Mouse (Mus musculus) spleen, embryonic (tissue): ENCODE measurements at regions not wholly inside any gene's neighbourhood (a gene's known extent, or its start where the extent isn't known, plus 50 kb on each side); places are given as distances from the start of the nearest gene placed in this dataset.

Source experiments
- CTCF ChIA-PET: fragments of 350-600 bp; sonication (Branson Sonifier 250); formaldehyde crosslinking; loops from one replicate; lab custom pipeline; 2022; lab: Charles Lee

- CTCF ChIA-PET: interaction anchor here (1.3 kb wide), 1 partner anchor 196 kb away, joined by 3 read pairs; no protein-coding TSS in a partner anchor
Observed at GRCm38 (mm10) chr12:113421716-113422595, 67.4 kb upstream of the Adam6b start.

GRCm38 (mm10) chr12:113422736-113423254 is 66.5 kb upstream of the Adam6b start:
- CTCF ChIA-PET: interaction anchor here (0.6 to 1.3 kb wide), 4 partner anchors 9 to 1801 kb away, joined by 3 to 4 read pairs (median 3); no protein-coding TSS in a partner anchor

DNA sequence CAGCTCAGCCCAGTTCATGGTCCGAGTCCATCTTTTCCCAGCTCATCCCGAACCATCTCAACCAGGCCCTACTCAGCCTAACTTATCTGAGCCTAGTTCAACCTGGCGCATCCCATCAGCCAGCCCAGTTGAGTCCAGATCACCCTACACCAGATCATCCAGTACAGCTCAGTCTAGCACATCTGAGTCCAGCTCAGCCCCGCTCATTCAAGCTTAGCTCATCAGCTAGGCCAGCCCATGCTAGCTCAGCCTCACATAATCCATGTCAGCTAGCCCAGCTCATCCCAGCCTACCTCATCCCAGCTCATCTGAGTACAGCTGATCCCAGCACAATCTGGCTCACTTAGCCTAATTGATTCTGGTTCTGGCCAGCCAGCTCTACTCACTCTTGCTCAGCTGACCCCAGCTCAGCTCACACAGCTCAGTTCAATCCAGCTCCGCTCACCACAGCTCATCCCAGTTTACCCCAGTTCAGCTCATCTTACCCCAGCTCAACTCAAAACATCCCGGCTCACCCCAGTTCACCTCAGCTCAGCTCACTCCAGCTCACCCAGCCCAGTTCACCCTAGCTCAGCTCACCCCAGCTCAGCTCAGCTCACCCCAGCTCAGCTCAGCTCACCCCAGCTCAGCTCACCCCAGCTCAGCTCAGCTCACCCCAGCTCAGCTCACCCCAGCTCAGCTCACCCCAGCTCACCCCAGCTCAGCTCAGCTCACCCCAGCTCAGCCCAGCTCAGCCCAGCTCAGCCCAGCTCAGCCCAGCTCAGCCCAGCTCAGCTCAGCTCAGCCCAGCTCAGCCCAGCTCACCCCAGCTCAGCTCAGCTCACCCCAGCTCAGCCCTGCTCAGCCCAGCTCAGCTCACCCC is 65.3 kb upstream of the Adam6b start:
- CTCF ChIA-PET: interaction anchor here (0.6 to 1.1 kb wide), 5 partner anchors 11 to 240 kb away, joined by 3 to 7 read pairs (median 4); no protein-coding TSS in a partner anchor

DNA sequence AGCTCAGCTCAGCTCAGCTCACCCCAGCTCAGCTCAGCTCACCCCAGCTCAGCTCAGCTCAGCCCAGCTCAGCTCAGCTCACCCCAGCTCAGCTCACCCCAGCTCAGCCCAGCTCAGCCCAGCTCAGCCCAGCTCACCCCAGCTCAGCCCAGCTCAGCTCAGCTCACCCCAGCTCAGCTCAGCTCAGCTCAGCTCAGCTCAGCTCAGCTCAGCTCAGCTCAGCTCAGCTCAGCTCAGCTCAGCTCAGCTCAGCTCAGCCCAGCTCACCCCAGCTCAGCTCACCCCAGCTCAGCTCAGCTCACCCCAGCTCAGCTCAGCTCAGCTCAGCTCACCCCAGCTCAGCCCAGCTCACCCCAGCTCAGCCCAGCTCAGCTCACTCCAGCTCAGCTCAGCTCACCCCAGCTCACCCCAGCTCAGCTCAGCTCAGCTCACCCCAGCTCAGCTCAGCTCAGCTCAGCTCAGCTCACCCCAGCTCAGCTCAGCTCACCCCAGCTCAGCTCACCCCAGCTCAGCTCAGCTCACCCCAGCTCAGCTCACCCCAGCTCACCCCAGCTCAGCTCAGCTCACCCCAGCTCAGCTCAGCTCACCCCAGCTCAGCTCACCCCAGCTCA is 64.6 kb upstream of the Adam6b start:
- CTCF ChIA-PET: interaction anchor here (0.6 kb wide), 1 partner anchor 240 kb away, joined by 5 read pairs; no protein-coding TSS in a partner anchor

GRCm38 (mm10) chr12:113425209-113426070 is 63.9 kb upstream of the Adam6b start:
- CTCF ChIA-PET: no interaction called here

GRCm38 (mm10) chr12:113426636-113427035 is 62.7 kb upstream of the Adam6b start:
- CTCF ChIA-PET: no interaction called here

DNA sequence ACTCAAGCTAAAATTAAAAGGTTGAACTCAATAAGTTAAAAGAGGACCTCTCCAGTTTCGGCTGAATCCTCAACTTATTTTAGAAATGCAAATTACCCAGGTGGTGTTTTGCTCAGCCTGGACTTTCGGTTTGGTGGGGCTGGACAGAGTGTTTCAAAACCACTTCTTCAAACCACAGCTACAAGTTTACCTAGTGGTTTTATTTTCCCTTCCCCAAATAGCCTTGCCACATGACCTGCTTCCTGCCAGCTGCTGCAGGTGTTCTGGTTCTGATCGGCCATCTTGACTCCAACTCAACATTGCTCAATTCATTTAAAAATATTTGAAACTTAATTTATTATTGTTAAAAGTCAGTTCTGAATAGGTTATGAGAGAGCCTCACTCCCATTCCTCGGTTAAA is 62.0 kb upstream of the Adam6b start:
- CTCF ChIA-PET: no interaction called here

- CTCF ChIA-PET: no interaction called here
Observed at GRCm38 (mm10) chr12:113428461-113428860, 60.9 kb upstream of the Adam6b start.

DNA sequence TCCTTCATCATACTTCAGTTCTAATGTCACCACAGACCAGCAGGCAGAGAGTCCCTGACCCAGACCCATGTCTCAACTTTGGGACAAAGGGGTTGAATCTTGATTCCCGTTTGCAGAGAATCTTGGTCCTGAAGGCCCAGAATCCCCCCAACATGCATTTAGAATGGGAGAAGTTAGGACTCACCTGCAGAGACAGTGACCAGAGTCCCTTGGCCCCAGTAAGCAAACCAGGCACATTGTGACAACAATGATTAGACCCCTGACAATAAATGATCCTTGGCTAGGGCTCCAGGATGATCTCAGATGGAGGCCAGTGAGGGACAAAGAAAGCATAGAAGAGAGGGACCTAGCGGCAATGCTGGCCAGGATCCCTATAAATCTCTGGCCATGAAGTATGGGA is 60.4 kb upstream of the Adam6b start:
- CTCF ChIA-PET: no interaction called here

DNA sequence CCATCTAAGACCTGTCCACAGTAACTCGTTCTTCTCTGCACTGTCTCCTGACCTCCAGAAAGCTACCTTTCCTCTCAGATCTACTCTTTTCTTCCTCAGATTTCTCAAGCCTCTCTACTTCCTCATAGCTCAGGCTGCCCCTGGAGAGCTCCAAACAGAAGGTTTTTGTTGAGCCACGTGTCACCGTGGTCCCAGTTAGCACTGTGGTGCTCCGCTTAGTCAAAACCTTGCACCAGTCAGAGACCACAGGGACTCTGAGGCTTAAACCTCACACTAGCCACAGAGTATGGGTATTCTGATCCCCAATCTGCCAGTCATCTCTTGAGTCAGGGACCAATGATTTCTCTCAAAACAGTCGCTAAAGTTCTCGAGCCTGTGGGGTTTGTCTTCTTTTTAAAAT is 59.0 kb upstream of the Adam6b start:
- CTCF ChIA-PET: no interaction called here
